Mouse (Mus musculus): ENCODE results near the gene Gripap1.
"Not testable (repeated sequence)": the region's sequence is repeated elsewhere in the genome, so short reads cannot be mapped to it uniquely, and the experiment has no call there.

Gripap1 gene

DNA sequence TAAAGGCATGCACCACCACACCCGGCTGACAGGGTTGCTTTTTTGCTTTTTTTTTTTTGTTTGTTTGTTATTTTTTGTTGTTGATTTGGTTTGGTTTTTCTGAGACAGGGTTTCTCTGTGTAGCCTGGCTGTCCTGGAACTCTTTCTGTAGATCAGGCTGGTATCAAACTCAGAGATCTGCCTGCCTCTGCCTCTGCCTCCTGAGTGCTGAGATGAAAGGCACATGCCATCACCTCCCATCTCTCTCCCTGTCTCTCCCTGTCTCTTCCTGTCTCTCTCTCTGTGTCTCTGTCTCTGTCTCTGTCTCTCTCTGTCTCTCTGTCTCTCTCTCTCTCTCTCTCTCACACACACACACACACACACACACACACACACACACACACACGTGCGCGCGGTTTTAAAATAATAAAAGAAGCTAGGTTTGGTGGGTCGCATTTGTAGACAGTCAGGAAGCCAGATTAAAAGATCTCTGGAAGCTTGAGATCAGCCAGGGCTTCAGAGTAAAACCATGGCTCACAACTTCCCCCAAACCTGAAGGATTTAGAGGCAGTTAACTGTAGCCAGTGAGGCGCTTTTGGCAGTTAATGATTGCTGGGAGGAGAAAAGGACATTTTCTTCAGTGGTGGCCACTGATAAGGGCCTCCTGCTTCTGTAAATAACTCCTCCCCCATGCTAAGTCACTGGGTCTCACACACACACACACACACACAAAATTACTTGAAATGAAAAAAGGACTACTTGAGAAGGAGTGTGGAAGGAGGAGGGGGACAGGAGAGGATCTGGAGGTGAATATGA, 10.9 kb upstream of the Gripap1 start:
- no peak for DNase-seq (ENCODE audit: low read depth, low spot score)

DNA sequence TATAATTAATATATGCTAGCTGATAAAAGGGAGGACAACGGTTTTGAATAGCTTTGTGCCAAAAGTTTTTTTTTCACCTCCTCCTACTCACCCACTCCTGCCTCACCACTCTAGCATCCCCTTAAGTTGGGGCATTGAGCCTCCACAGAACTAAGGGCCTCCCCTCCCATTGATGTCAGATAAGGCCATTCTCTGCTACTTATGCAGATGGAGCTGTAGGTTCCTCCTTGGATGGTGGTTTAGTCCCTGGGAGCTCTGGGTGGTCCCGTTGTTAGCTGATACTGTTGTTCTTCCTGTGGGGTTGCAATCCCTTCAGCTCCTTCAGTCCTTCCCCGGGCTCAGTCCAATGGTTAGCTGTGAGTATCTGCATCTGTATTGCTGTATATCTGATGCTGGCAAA, 10.3 kb upstream of the Gripap1 start:
- DNase-seq (ENCODE audit: low read depth, low spot score) = no peak

DNA sequence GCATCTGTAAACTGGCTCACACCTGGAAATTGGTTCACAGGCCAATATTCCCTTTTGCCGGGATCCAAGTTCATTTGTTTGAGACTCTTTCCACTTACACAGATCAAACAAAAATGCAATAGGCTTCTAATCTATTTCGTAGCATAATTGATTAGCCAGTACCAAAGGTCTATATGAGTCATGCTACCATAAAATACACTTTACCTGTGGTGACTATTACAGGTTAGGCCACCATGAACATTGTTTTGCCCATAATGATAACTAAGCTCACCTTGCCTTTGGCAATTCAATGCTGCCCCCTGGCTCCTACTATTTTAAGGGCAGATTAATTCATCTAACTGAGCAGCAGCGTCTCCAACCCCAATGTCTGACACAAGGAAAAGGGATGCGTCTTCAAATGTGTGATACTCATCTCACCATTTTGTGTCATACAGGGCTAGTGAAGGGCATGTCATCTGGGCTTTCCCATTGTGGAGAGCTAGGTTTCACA, 6.9 kb upstream of the Gripap1 start:
- DNase-seq (ENCODE audit: low read depth, low spot score) = no peak

DNA sequence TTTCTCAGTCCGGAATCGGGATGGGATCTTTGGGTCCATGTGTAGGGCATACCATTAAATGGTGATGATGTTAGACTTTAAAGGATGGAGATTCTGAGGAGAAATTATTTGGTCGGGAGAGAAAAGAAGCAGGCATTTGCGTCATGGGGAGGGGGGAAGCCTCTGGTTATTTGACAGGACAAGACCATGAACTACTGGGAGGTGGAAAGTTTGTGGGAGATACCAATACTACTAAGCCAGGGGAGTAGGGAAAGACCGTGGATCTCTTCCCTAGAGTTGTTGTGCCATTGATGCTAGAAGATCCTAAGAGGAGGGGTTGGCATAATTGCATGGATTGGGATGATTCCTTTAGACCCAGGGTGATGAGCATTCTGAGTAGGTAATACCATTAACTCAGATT, 744 bp downstream of the Gripap1 start:
- DNase-seq (ENCODE audit: low read depth, low spot score) = peak; percentile 20

DNA sequence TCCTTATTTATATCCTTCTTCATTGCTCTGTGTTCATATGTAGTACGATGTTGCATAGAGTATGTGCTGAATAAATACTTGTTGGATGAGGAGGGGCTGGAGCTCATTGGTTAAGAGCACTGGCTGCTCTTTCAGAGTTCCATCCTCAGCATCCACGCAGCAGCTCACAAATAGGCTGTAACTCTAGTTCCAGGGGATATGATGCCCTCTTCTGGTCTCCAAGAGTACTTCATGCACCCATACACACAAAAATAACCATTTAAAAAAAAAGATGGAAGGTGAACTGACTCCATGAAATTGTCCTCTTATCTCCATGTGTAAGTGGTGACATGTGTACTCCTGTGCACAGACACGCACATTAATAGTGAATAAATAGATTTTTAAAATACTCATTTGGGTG, 3.8 kb downstream of the Gripap1 start:
- peak; percentile 35 for DNase-seq (ENCODE audit: low read depth, low spot score)

DNA sequence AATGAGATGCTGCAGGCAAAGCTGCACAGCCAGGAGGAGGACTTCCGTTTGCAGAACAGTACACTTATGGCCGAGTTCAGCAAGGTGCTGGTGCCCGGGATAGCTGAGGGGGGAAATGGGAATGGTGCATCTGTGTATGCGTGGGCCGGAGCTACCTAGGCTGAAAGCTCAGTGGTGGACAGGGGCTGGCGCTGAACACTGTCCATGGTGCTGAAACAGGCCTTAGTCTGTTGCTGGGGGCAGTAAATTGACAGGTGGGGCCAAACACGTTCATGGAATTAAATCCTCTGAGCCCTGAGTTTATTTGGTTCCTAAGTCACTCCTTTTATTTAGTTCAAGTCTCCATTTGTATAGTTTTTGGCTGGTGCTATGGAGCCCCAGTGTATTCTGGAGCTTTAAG, 5.5 kb downstream of the Gripap1 start:
- DNase-seq (ENCODE audit: low read depth, low spot score) = no peak

DNA sequence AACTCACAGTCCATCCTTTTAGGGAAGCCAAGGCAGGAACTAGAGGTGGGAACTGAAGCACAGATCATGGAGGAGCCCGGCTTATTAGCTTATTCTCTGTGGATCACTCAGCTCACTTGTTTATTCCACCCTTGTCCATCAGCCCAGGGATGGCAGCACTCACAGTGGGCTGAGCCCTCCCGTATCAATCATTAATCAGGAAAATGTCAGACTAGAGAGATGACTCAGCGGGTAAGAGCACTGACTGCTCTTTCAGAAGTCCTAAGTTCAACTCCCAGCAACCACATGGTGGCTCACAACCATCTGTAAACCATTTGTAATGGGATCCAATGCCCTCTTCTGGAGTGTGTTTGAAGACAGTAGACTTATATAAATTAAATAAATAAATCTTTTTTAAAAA, 7.8 kb downstream of the Gripap1 start:
- DNase-seq (ENCODE audit: low read depth, low spot score) = no peak

DNA sequence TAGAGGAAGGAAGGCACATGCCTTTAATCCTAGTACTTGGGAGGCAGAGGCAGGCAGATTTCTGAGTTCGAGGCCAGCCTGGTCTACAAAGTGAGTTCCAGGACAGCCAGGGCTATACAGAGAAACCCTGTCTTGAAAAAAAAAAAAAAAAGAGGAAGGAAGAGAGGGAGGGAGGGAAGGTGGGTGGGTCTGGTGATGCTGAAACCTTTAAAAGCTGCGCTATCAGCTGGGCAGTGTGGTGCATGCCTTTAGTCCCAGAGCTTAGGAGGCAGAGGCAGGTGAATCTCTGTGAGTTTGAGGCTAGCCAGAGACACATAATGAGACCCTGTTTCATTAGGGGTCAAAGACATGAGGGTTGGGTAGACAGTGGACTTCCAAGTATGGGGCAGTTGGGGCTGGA, 12.6 kb downstream of the Gripap1 start:
- DNase-seq (ENCODE audit: low read depth, low spot score) = not testable (repeated sequence)

DNA sequence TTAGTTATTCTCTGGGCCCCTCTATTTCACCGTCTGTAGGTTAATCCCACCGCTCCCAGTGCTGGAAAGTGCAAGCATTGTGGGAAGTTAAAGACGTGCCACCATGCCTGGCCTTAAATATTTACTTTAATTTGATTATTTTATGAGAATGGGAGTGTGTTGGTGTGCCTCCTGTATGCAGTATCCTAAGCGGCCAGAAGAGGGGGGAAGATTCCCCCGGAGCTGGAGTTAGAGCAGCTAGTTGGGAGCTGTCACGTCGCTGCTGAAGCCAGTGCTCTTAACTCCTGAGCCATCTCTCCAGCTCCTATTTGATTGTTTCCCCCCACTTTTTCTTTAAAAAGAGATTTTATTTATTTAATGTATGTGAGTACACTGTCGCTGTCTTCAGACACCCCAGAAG, 25.5 kb downstream of the Gripap1 start:
- peak; percentile 12 for DNase-seq (ENCODE audit: low read depth, low spot score)

DNA sequence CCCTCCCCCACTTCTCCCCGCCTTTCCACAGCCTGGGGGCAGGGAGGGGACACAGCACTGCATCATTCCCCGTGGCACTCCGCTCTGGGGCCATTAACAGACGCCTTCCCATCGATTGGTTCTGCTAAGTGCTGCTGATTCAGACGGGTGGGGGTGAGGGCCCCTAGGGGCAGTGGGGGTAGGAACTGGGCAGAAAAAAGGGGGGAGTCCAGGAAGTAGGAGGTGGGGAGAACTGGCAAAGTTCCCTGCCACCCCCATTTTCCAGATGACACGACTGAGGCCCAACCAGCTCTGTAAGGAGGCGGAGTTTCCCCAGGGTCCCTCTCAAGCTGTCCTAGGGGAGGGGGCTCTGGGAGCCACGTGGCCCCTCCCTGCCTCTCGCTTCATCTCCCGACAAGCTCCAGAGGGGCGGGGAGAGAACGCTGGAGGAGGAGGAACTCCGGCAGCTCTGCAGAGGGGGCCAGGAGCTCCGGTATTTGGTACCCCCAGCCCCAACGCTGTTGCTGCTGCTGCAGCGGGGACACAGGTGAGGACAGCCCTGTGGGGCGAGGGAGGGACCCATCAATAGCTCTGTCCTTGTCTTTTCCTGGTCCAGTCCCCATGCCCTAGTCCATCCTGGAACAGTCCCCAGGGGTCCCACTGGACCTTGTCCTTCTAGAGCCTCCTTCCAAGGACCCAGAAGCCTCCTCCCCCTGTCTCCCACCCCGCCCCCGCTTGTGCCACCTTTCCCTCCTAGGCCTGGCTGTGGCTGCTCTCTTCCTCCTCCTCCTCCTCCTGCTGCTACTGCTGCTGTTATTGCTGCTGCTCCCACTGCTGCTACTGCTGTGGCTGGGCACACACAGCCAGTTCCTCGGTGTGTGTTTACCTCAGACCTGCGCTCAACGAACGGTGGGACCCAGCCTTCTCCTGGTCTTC, 32.6 kb downstream of the Gripap1 start, which contains the start of gene Kcnd1:
Gene Kcnd1, plus strand, starts transcription at position 425 of the 915 bp plus-strand sequence.
- peak; percentile 7 for DNase-seq (ENCODE audit: low read depth, low spot score)

DNA sequence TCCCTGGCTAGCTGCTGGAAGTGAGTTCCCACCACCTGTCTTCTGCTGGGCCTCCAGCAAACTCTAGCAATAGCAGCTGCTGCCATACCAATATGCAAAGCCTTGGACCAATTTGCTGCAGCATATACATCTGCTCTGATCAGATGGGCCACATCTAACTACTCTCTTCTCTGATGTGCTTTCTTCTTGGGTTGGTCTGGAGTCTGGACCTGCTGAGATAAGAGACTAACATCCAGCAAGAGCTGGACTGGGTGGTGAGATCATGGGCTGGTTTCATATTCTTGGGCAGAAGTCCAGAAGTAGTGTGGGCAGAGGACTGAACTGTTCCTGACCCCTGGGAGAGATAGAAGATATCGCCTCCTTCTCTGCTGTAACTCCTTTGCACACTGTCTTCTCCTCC, 47.6 kb downstream of the Gripap1 start:
- no peak for DNase-seq (ENCODE audit: low read depth, low spot score)

DNA sequence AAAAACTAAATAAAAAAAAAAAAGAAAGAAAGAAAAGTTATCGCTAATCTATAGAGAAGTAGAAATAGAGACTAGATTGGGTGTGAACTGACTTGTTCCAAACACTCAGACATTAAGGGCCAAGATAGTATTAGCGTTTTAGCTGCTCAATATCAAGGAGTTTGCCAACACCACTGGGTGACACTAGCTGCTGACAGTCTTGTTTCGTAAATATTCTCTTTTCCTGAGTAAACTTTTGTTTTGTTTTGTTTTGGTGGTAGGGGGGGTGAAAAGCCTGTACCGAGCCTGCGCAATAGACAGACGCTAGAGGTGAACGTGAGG, 51.2 kb downstream of the Gripap1 start:
- DNase-seq (ENCODE audit: low read depth, low spot score) = no peak

DNA sequence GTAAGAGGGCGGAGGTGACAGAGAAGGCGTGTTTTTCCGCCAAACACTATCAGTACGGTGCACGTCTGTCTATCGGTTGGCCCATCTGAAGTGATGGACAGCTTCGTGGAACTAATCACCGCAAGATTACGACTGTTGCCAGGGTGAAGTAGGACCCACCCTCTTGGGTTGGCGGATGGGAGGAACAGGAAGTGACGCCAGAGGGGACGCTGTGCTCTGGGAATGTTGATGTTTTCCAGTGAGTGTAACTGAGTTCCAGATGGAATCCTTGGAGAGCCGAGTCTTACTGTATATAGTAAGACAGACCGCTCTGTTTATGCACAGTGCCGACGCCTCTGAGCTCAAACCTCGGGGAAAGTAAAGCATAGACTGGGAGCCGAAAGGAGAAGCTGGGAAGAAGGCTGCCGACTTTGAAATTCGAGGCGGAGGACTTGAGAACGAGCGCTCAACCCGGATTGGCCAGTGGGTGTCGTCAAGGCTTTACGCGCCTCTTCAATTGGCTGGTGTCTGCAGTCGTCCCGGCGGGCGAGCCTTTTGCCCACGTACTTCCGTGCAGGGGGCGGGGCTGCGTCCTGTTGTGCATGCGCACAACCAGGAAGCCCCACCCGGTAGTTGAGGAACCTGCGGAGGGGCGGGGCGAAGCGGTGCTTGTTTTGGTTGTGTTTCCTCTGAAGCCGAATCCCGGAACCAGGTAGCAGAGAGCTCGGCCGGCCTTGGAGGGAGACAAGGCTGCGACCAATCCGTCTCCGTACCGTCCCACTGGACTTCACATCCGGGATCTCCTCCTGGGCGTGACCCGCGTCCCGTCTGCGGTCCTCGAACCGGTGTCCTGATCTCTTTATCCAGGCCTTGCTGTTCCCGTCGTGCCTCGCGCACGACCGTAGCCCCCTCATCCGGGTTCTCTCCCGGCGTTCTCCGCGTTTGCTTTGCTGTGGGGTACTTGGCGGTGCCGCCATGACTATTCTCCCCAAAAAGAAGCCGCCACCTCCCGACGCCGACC, 51.9 kb downstream of the Gripap1 start, which contains the start of gene Otud5:
Gene Otud5, plus strand, starts transcription at position 202 of the 1,000 bp plus-strand sequence.
- DNase-seq (ENCODE audit: low read depth, low spot score) = peak; percentile 99

DNA sequence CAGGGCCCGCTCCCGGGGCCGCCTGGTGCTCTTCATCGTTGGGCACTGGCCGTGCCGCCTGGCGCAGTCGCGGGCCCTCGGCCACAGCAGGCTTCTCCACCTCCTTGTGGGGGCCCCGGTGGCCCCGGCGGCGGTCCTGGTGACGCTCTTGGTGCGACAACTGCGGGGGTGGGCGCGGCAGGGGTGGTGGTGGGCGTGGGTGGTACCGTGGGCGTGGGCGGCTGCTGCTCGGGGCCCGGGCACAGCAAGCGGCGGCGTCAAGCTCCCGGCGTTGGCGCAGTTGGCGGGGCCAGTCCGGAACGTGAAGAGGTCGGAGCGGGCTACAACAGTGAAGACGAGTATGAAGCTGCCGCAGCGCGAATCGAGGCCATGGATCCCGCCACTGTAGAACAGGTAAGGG, 52.8 kb downstream of the Gripap1 start:
- DNase-seq (ENCODE audit: low read depth, low spot score) = peak; percentile 56

DNA sequence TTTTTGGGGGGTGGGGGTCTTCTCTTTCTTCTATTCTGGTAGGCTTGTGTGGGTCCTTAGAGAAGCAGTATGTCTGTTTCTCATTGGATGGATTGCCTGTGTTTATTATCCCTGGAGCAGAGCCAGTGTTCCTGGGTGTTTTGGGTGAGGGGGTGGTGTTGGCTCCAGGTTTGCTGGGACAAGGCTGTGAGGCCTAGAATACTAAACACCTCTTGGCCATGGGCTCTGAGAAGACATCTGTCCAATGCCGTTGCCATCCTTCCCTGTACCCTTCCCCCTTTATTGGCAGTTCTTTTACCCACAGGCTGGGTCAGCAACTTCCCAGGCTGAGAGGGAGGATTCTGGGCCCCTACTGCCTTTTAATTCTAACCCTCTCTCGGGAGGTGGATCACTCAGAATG, 58.3 kb downstream of the Gripap1 start:
- no peak for DNase-seq (ENCODE audit: low read depth, low spot score)

DNA sequence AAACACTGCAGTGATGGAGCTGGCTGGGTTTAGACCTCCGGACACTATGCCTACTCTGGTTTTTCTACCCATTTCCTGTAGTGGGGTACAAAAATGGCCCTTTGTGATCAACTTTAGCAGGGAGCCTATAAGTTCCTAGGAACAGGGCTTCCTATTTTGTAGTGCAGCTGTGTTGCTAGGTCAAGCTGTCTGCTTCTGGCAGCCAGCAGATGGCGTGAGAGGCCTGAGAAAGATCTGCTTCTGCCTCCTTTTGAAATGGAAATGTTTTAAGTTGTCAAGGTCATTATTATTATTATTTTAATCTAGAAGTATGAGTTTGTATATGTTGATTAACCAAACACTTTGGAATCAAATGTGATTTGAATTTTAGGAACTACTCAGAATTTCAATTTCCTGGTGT, 65.0 kb downstream of the Gripap1 start:
- DNase-seq (ENCODE audit: low read depth, low spot score) = peak; percentile 64

DNA sequence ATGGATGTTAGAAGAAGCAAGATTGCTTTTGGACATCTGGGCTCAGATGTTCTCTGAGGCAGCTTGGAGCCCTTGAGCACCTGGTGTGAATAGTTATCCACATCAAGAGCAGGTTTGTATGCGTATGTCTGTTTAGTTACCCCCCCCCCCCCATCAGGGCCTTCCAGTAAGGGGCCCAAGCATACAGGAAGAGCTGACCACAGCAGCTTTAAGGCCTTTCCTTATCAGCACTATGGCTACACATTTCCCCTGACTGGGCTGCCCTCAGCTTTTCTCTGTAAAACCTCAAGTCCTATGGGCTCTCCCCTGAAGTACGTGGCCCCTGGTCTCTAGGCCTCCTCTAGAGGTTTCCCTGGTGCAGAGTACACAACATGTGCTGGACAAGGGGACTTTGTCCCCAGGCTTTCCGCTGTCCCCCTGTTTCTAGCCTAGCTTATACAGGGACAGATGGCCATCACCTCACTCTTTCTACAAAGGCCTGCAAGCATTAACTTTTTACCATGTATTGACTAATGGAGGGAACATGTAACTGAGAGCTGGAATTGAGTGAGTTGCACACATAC, 69.7 kb downstream of the Gripap1 start:
- DNase-seq (ENCODE audit: low read depth, low spot score) = no peak

DNA sequence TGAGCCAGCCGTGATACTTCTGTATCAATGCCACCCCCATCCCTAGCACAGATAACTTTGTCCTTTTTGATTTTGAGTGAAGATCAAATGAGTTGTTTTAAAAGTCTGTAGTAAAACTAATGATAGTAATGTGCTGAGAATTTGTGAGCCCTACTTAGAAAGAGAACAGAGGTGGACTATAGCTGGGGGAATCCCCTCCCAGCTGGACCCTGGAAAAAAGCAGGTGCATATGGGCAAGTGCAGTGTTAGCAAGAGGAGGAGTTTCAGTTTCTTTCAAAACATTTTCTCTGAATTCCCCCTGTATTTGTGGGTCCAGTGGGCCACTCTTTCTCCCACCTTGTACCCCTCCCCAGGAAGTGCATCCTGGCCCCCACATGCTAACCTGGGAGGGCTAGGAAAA, 73.6 kb downstream of the Gripap1 start:
- DNase-seq (ENCODE audit: low read depth, low spot score) = no peak

DNA sequence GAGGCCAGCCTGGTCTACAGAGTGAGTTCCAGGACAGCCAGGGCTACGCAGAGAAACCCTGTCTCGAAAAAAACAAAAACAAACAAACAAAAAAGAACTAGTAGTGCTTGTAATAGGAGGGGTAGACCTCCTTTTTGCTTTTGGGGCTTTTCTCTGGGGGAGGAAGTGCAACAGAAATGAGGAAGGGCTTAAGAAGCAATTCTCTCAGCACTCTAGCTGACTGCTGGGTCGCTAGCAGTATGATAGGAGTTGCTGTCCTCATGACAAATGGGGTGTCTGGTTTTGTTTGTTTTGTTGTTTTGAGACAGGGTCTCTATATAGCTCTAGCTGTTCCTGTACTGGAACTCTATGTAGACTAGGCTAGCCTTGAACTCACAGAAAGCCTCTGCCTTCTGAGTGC, 75.0 kb downstream of the Gripap1 start:
- no peak for DNase-seq (ENCODE audit: low read depth, low spot score)

DNA sequence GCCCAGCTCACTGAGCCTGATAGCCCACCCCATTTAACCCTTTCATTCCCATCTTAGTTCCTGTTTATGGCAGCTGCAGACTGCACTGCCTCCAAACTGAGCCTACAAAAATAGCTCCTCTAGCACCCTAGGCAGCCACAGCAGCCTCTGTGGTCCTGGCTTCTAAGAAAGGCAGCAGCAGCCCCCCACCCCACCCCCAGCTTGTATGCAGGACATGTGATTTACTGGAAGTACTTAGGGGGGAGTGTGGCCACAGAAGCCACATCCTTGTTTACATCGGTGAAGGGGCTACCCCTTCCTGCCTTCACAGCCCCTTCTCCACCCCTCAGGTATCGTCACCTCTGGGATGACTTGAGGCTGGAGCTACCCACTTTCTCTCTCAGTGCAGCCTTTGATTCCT, 75.8 kb downstream of the Gripap1 start:
- DNase-seq (ENCODE audit: low read depth, low spot score) = peak; percentile 86

DNA sequence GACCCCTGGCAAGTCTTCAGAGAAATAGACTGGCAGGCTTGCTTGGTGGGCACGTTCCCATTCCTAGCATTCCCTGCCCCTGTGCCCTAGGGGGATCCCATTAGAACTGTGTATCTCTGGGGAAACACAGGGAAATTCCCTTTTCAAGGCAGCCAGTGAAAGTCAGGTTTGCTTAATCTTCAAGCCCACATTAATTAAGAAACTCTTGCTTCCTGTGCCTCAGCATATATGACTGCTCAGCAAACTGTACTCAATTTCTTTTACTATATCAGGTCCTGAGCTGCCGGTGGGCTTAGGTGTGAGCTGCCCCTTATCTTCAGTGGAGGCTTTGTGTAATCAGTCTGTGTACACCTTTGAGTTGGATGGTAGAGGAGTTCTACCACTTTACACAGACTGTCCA, 76.2 kb downstream of the Gripap1 start:
- peak; percentile 58 for DNase-seq (ENCODE audit: low read depth, low spot score)

Data from CD4-positive helper T cell, adult 2 months (primary cell).